Mouse (Mus musculus) lung, postnatal 0 days (tissue): Measurements from ENCODE around the gene Dst. TPM values are rescaled to one million over a fixed set of nuclear protein-coding genes. Genes with fewer than 3 reads are reported as not detected.
A peak's percentile ranks its signal among the peaks of the same experiment; 100 is the strongest.
"Not testable (repeated sequence)": the region's sequence is repeated elsewhere in the genome, so short reads cannot be mapped to it uniquely, and the experiment has no call there.

Experiments used
- ATAC-seq: fragments of 200-750 bp; cut with Nextera tagmentation; 2 replicates; pipeline ENCODE4 v1.8.0; 2017; ENCODE audit warnings: moderate library complexity
- DNase-seq: peaks from one replicate; pipeline ENCODE4 v3.0.0-alpha.2; 2016; ENCODE audit warnings: low spot score
- H3K27ac ChIP-seq: fragments of 300-500 bp; sonication (generic); 2 replicates; pipeline ENCODE4 v1.5.1; 2014; ENCODE audit warnings: antibody characterized with exemption, mild to moderate bottlenecking, low read length, mixed read lengths
- H3K27me3 ChIP-seq: fragments of 300-500 bp; sonication (generic); replicated peaks from 2 replicates; pipeline ENCODE4 v1.6.1; 2014; ENCODE audit warnings: low read length, mixed read lengths; ENCODE audit not compliant: insufficient read depth
- H3K36me3 ChIP-seq: fragments of 300-500 bp; sonication (generic); 2 replicates; pipeline ENCODE4 v1.6.1; 2014; ENCODE audit warnings: low read length, mixed read lengths; ENCODE audit not compliant: insufficient read depth
- H3K4me1 ChIP-seq: fragments of 300-500 bp; sonication (generic); 2 replicates; pipeline ENCODE4 v1.6.1; 2014; ENCODE audit warnings: antibody characterized with exemption, low read depth, low read length, mixed read lengths; ENCODE audit not compliant: insufficient read depth
- H3K4me2 ChIP-seq: fragments of 300-500 bp; sonication (generic); replicated peaks from 2 replicates; pipeline ENCODE4 v1.6.1; 2014; ENCODE audit warnings: low read depth, mild to moderate bottlenecking, low read length, moderate library complexity, mixed read lengths
- H3K4me3 ChIP-seq: fragments of 300-500 bp; sonication (generic); 2 replicates; pipeline ENCODE4 v1.5.1; 2014; ENCODE audit warnings: low read depth, low read length
- H3K9ac ChIP-seq: fragments of 300-500 bp; sonication (generic); replicated peaks from 2 replicates; pipeline ENCODE4 v1.6.1; 2014; ENCODE audit warnings: low read depth, mild to moderate bottlenecking
- H3K9me3 ChIP-seq: fragments of 300-500 bp; sonication (generic); 2 replicates; pipeline ENCODE4 v1.6.1; 2016; ENCODE audit warnings: low read length, mixed read lengths
- CTCF ChIP-seq: IDR thresholded peaks from 2 replicates; pipeline ENCODE4 v1.5.1; 2016; ENCODE audit warnings: antibody characterized with exemption, mild to moderate bottlenecking
- EP300 ChIP-seq: IDR thresholded peaks from 2 replicates; pipeline ENCODE4 v1.6.1; 2016; ENCODE audit warnings: antibody characterized with exemption, mild to moderate bottlenecking, control low read depth
- WGBS: fragments of 180-500 bp; shearing (Covaris S2); extraction: QIAGEN DNeasy Blood & Tissue Kit; methylation state at CpG from one replicate; pipeline ENCODE4 v1.1.7; 2014; 5-methylcytosine and 5-hydroxymethylcytosine counted together
- polyA plus RNA-seq: library from polyadenylated mRNA; unstranded; fragments of >200 nt; fragmentation: Nextera tagmentation; extraction: Ambion mirVana; gene quantifications from 2 replicates; pipeline ENCODE4 v1.2.1, GENCODE M21; 2015

The Dst gene
- polyA plus RNA-seq, 1 experiment from 2014 or later, result 18.1 TPM

GRCm38 (mm10) chr1:34061860-34062259, 153.8 kb downstream of the Dst start:
- Histone ChIP-seq H3K9ac (no peak overlapping the region), H3K4me2 (no peak overlapping the region), H3K4me3 (no peak overlapping the region), H3K4me1 (no peaks in the 10 kb centered on the region), H3K9me3 (no peaks in the 10 kb centered on the region), H3K36me3 (no peaks in the 10 kb centered on the region), H3K27me3 (no peaks in the 10 kb centered on the region), H3K27ac (no peak overlapping the region)
- TF ChIP-seq CTCF (no peak), EP300 (no peak)
- DNase-seq, result no peak
- WGBS, result 57% methylated on average over 1 of the region's 1 CpGs
- ATAC-seq, result no peak

- H3K27me3 ChIP-seq, result no peaks in the 10 kb centered on the region
- no peak for TF ChIP-seq EP300
- no peak for TF ChIP-seq CTCF
- no peak overlapping the region for H3K9ac ChIP-seq
- WGBS, result 68% methylated on average over 3 of the region's 3 CpGs
- DNase-seq (no peak), ATAC-seq (no peak)
- no peak overlapping the region for H3K4me2 ChIP-seq
- no peak overlapping the region for H3K4me3 ChIP-seq
- no peak overlapping the region for H3K27ac ChIP-seq
- H3K4me1 ChIP-seq, result no peaks in the 10 kb centered on the region
- H3K9me3 ChIP-seq, result no peaks in the 10 kb centered on the region
- H3K36me3 ChIP-seq, result no peaks in the 10 kb centered on the region
Measured at GRCm38 (mm10) chr1:34063943-34064342, 155.9 kb downstream of the Dst start.

- Histone ChIP-seq H3K36me3 (no peaks in the 10 kb centered on the region), H3K4me1 (no peaks in the 10 kb centered on the region), H3K4me3 (no peak overlapping the region), H3K9ac (no peak overlapping the region), H3K4me2 (no peak overlapping the region), H3K9me3 (no peaks in the 10 kb centered on the region), H3K27me3 (no peaks in the 10 kb centered on the region), H3K27ac (no peak overlapping the region)
- DNase-seq (no peak), ATAC-seq (no peak)
- TF ChIP-seq EP300 (no peak), CTCF (no peak)
- 76% methylated on average over 5 of the region's 5 CpGs for WGBS
Measured at GRCm38 (mm10) chr1:34065551-34066048, 157.6 kb downstream of the Dst start.

- not testable (repeated sequence) for H3K27me3 ChIP-seq, H3K9me3 ChIP-seq, H3K36me3 ChIP-seq, H3K4me1 ChIP-seq, ATAC-seq, DNase-seq, H3K9ac ChIP-seq, H3K4me3 ChIP-seq, H3K4me2 ChIP-seq, H3K27ac ChIP-seq
- WGBS, result 88% methylated on average over 4 of the region's 4 CpGs
Measured at GRCm38 (mm10) chr1:34066401-34066800, 158.4 kb downstream of the Dst start.

GRCm38 (mm10) chr1:34068341-34068740, 160.3 kb downstream of the Dst start:
- H3K4me1 ChIP-seq, result no peaks in the 10 kb centered on the region
- ATAC-seq, result no peak
- no peak overlapping the region for H3K9ac ChIP-seq
- no peaks in the 10 kb centered on the region for H3K36me3 ChIP-seq
- H3K27me3 ChIP-seq, result no peaks in the 10 kb centered on the region
- no peaks in the 10 kb centered on the region for H3K9me3 ChIP-seq
- TF ChIP-seq EP300, result no peak
- TF ChIP-seq CTCF, result peak; percentile 59
- no peak overlapping the region for H3K4me2 ChIP-seq
- no peak overlapping the region for H3K27ac ChIP-seq
- DNase-seq, result no peak
- 49% methylated on average over 5 of the region's 5 CpGs for WGBS
- no peak overlapping the region for H3K4me3 ChIP-seq

- no peak overlapping the region for H3K27ac ChIP-seq
- no peak overlapping the region for H3K4me3 ChIP-seq
- H3K27me3 ChIP-seq, result no peaks in the 10 kb centered on the region
- H3K4me1 ChIP-seq, result no peaks in the 10 kb centered on the region
- H3K36me3 ChIP-seq, result no peaks in the 10 kb centered on the region
- DNase-seq (no peak), ATAC-seq (no peak)
- H3K9ac ChIP-seq, result no peak overlapping the region
- H3K9me3 ChIP-seq, result no peaks in the 10 kb centered on the region
- no peak overlapping the region for H3K4me2 ChIP-seq
- 71% methylated on average over 10 of the region's 10 CpGs for WGBS
- no peak for TF ChIP-seq EP300
- no peak for TF ChIP-seq CTCF
Measured at GRCm38 (mm10) chr1:34069514-34070290, 161.7 kb downstream of the Dst start.
